Mouse (Mus musculus) lung, adult 2 months (tissue): ENCODE measurements around the gene Gyg.

Experiments used
- CTCF ChIP-seq: fragments of 200-500 bp; IDR thresholded peaks from 2 replicates; pipeline ENCODE4 v1.5.1; 2011; ENCODE audit warnings: mild to moderate bottlenecking, low read length, control low read depth; ENCODE audit not compliant: insufficient read depth
- POLR2A ChIP-seq: fragments of 200-500 bp; IDR thresholded peaks from 2 replicates; pipeline ENCODE4 v1.6.1; 2011; ENCODE audit warnings: low read depth, mild to moderate bottlenecking, control low read depth, low read length, borderline replicate concordance; ENCODE audit errors: extremely low read depth

GRCm38 (mm10) chr3:20151651-20152050 is 3.5 kb downstream of the Gyg start:
- no peak for TF ChIP-seq POLR2A
- TF ChIP-seq CTCF, result no peak
